8 mouse cellular contexts compared by ENCODE assay signal in genomic region chr7:142470171-142470691, GRCm38 (mm10). TPM values are rescaled to one million over a fixed set of nuclear protein-coding genes. Genes with fewer than 3 reads are reported as not detected.
DNase-seq lines count a peak whose midpoint lies in the region; ATAC-seq and TF ChIP-seq lines count a peak whose summit lies in the region.

No protein-coding gene starts in this region.

- peak overlapping the region; percentile 87; the same call in 1 of the 2 replicates for H3K27ac ChIP-seq in forebrain, embryonic 10.5 days
- H3K27ac ChIP-seq in forebrain, embryonic 15.5 days (replicated peaks) = no peak overlapping the region
- peak overlapping the region; percentile 93 for H3K27ac ChIP-seq in lung, embryonic 16.5 days (ENCODE audit: low read length)
- peak overlapping the region; percentile 68 for H3K27ac ChIP-seq in heart, postnatal 0 days (ENCODE audit: low read depth)

- no peaks in the 10 kb centered on the region for H3K27me3 ChIP-seq in forebrain, embryonic 10.5 days (ENCODE audit: poor library complexity, severe bottlenecking)
- no peaks in the 10 kb centered on the region for H3K27me3 ChIP-seq in forebrain, embryonic 15.5 days
- H3K27me3 ChIP-seq in lung, embryonic 16.5 days (ENCODE audit: control insufficient read depth, insufficient read depth, low read depth, low read length) = no peaks in the 10 kb centered on the region
- H3K27me3 ChIP-seq in heart, postnatal 0 days (ENCODE audit: control insufficient read depth, insufficient read depth, low read length) = no peaks in the 10 kb centered on the region

- no peak for TF ChIP-seq CTCF in heart, postnatal 0 days (IDR thresholded peaks at IDR 0.05; ENCODE audit: low read depth)

- H3K4me1 ChIP-seq in forebrain, embryonic 10.5 days = peaks cover 39% of the 10 kb centered on the region
- H3K4me1 ChIP-seq in forebrain, embryonic 15.5 days = peaks cover 8% of the 10 kb centered on the region; the same call in 1 of the 2 replicates
- peaks cover 31% of the 10 kb centered on the region for H3K4me1 ChIP-seq in lung, embryonic 16.5 days (replicated peaks; ENCODE audit: control insufficient read depth, insufficient read depth, low read length)
- H3K4me1 ChIP-seq in heart, postnatal 0 days (ENCODE audit: control insufficient read depth, insufficient read depth) = peaks cover 19% of the 10 kb centered on the region

- no peak for ATAC-seq in forebrain, embryonic 15.5 days (replicated peaks)
- peak; percentile 45 for ATAC-seq in lung, embryonic 16.5 days (ENCODE audit: low read depth)
- ATAC-seq in heart, postnatal 0 days (ENCODE audit: insufficient read depth, low read depth) = peak; percentile 12; the same call in 1 of the 2 replicates

- H3K36me3 ChIP-seq in forebrain, embryonic 10.5 days (replicated peaks) = no peaks in the 10 kb centered on the region
- no peaks in the 10 kb centered on the region for H3K36me3 ChIP-seq in forebrain, embryonic 15.5 days
- no peaks in the 10 kb centered on the region for H3K36me3 ChIP-seq in lung, embryonic 16.5 days (ENCODE audit: control insufficient read depth, insufficient read depth, low read length)
- H3K36me3 ChIP-seq in heart, postnatal 0 days (replicated peaks; ENCODE audit: control insufficient read depth, insufficient read depth, low read length) = no peaks in the 10 kb centered on the region

- TF ChIP-seq EP300 in heart, postnatal 0 days (IDR thresholded peaks at IDR 0.05; ENCODE audit: low read depth) = no peak

- no peaks in the 10 kb centered on the region for H3K9me3 ChIP-seq in forebrain, embryonic 10.5 days
- H3K9me3 ChIP-seq in forebrain, embryonic 15.5 days = no peaks in the 10 kb centered on the region
- H3K9me3 ChIP-seq in lung, embryonic 16.5 days (ENCODE audit: control insufficient read depth, low read length) = no peaks in the 10 kb centered on the region
- H3K9me3 ChIP-seq in heart, postnatal 0 days (replicated peaks; ENCODE audit: control insufficient read depth, low read length) = no peaks in the 10 kb centered on the region

- H3K4me2 ChIP-seq in forebrain, embryonic 15.5 days (replicated peaks) = no peak overlapping the region
- no peak overlapping the region for H3K4me2 ChIP-seq in lung, embryonic 16.5 days (ENCODE audit: low read depth, low read length)
- H3K4me2 ChIP-seq in heart, postnatal 0 days (ENCODE audit: low read depth, low read length) = no peak overlapping the region

- DNase-seq in forebrain, embryonic 10.5 days (ENCODE audit: extremely low spot score, low spot score) = no peak
- no peak for DNase-seq in lung, postnatal 4 days
- DNase-seq in heart, postnatal 0 days (ENCODE audit: low spot score) = peak; percentile 51
- DNase-seq in skeletal muscle tissue, adult 2 months (ENCODE audit: low read depth, low spot score) = peak; percentile 18
- DNase-seq in spleen, postnatal 14 days (ENCODE audit: low spot score in 2 of 2) = no peak
- no peak for DNase-seq in adrenal gland, postnatal 25 days

- H3K4me3 ChIP-seq in forebrain, embryonic 10.5 days = no peak overlapping the region
- no peak overlapping the region for H3K4me3 ChIP-seq in forebrain, embryonic 15.5 days
- H3K4me3 ChIP-seq in lung, embryonic 16.5 days (ENCODE audit: low read length) = no peak overlapping the region
- no peak overlapping the region for H3K4me3 ChIP-seq in heart, postnatal 0 days (ENCODE audit: low read depth, low read length)

- 82% methylated on average over 7 of the region's 7 CpGs for WGBS in forebrain, embryonic 10.5 days
- 85% methylated on average over 7 of the region's 7 CpGs for WGBS in forebrain, embryonic 15.5 days
- WGBS in lung, embryonic 16.5 days = 42% methylated on average over 7 of the region's 7 CpGs
- 74% methylated on average over 7 of the region's 7 CpGs for WGBS in heart, postnatal 0 days

- no peak overlapping the region for H3K9ac ChIP-seq in forebrain, embryonic 15.5 days (replicated peaks)
- peak overlapping the region; percentile 9; the same call in 1 of the 2 replicates for H3K9ac ChIP-seq in lung, embryonic 16.5 days (ENCODE audit: low read length)
- H3K9ac ChIP-seq in heart, postnatal 0 days (replicated peaks; ENCODE audit: low read depth, low read length) = no peak overlapping the region

RNA-seq across cellular contexts. Expression of gene Lsp1, which starts 9.6 kb away (rescaled TPM):
- 10.7 and 12.0 TPM in 2 replicates for polyA plus RNA-seq in forebrain, embryonic 10.5 days (2016; fragmentation: Nextera tagmentation; extraction: Ambion mirVana)
- polyA plus RNA-seq in forebrain, embryonic 15.5 days (2015; fragmentation: Nextera tagmentation; extraction: Ambion mirVana) = 3.6 and 4.2 TPM in 2 replicates
- polyA plus RNA-seq in lung, embryonic 16.5 days (2015; fragmentation: Nextera tagmentation; extraction: Ambion mirVana) = 110 and 118 TPM in 2 replicates
- 20.8 and 84.4 TPM in 2 replicates for total RNA-seq in heart, postnatal 0 days (2014; rRNA removed; ENCODE audit: low replicate concordance)
- 47.7 and 53.1 TPM in 2 replicates for polyA plus RNA-seq in heart, postnatal 0 days (2015; fragmentation: Nextera tagmentation; extraction: Ambion mirVana)
- total RNA-seq in adrenal gland, postnatal 25 days (2021) = 12.6 and 14.4 TPM in 2 replicates

RNA-seq across cellular contexts. Expression of gene Tnnt3, which starts 28.4 kb away (rescaled TPM):
- 0.33 and 1.1 TPM in 2 replicates for polyA plus RNA-seq in forebrain, embryonic 10.5 days (2016; fragmentation: Nextera tagmentation; extraction: Ambion mirVana)
- 0.98 TPM in 1 of 2 replicates, not detected in the other for polyA plus RNA-seq in forebrain, embryonic 15.5 days (2015; fragmentation: Nextera tagmentation; extraction: Ambion mirVana)
- 17.9 and 50.7 TPM in 2 replicates for polyA plus RNA-seq in lung, embryonic 16.5 days (2015; fragmentation: Nextera tagmentation; extraction: Ambion mirVana)
- total RNA-seq in heart, postnatal 0 days (2014; rRNA removed; ENCODE audit: low replicate concordance) = 0.73 and 11.0 TPM in 2 replicates
- polyA plus RNA-seq in heart, postnatal 0 days (2015; fragmentation: Nextera tagmentation; extraction: Ambion mirVana) = 2.5 and 3.2 TPM in 2 replicates
- total RNA-seq in adrenal gland, postnatal 25 days (2021) = not detected in 2 replicates

RNA-seq across cellular contexts. Expression of gene Tnni2, which starts 28.6 kb away (rescaled TPM):
- 0.46 and 1.4 TPM in 2 replicates for polyA plus RNA-seq in forebrain, embryonic 10.5 days (2016; fragmentation: Nextera tagmentation; extraction: Ambion mirVana)
- 0.73 and 0.93 TPM in 2 replicates for polyA plus RNA-seq in forebrain, embryonic 15.5 days (2015; fragmentation: Nextera tagmentation; extraction: Ambion mirVana)
- polyA plus RNA-seq in lung, embryonic 16.5 days (2015; fragmentation: Nextera tagmentation; extraction: Ambion mirVana) = 17.6 and 61.1 TPM in 2 replicates
- not detected in 2 replicates for total RNA-seq in heart, postnatal 0 days (2014; rRNA removed; ENCODE audit: low replicate concordance)
- polyA plus RNA-seq in heart, postnatal 0 days (2015; fragmentation: Nextera tagmentation; extraction: Ambion mirVana) = 8.9 and 9.9 TPM in 2 replicates
- total RNA-seq in adrenal gland, postnatal 25 days (2021) = not detected in 2 replicates

RNA-seq across cellular contexts. Expression of gene Syt8, which starts 35.6 kb away (rescaled TPM):
- 0.18 TPM in 1 of 2 replicates, not detected in the other for polyA plus RNA-seq in forebrain, embryonic 10.5 days (2016; fragmentation: Nextera tagmentation; extraction: Ambion mirVana)
- not detected in 2 replicates for polyA plus RNA-seq in forebrain, embryonic 15.5 days (2015; fragmentation: Nextera tagmentation; extraction: Ambion mirVana)
- 0.48 and 1.2 TPM in 2 replicates for polyA plus RNA-seq in lung, embryonic 16.5 days (2015; fragmentation: Nextera tagmentation; extraction: Ambion mirVana)
- total RNA-seq in heart, postnatal 0 days (2014; rRNA removed; ENCODE audit: low replicate concordance) = 18.0 TPM in 1 of 2 replicates, not detected in the other
- polyA plus RNA-seq in heart, postnatal 0 days (2015; fragmentation: Nextera tagmentation; extraction: Ambion mirVana) = 0.10 TPM in 1 of 2 replicates, not detected in the other
- not detected in 2 replicates for total RNA-seq in adrenal gland, postnatal 25 days (2021)

Comparison
In these comparisons a context has a peak if more than half of its experiments do, and no peak if none do; other contexts are left out.
1. DNase-seq: peak in heart, postnatal 0 days (single experiment) and skeletal muscle tissue, adult 2 months (single experiment); none in forebrain, embryonic 10.5 days (single experiment), lung, postnatal 4 days (0 of 2), spleen, postnatal 14 days (0 of 2) and adrenal gland, postnatal 25 days (single experiment).